Mouse (Mus musculus): ENCODE data around the gene Wdr82. TPM values are rescaled to one million over a fixed set of nuclear protein-coding genes. Genes with fewer than 3 reads are reported as not detected.
A peak's percentile ranks its signal among the peaks of the same experiment; 100 is the strongest.

Gene Wdr82
- total RNA-seq, 2 experiments from 2014 or later, result 72.2 to 81.4 TPM

- DNase-seq, result no peak
- intact Hi-C loops (cut with DNase I), result no loop called here
Measured at GRCm38 (mm10) chr9:106215341-106216125, 44.8 kb downstream of the Wdr82 start.

DNA sequence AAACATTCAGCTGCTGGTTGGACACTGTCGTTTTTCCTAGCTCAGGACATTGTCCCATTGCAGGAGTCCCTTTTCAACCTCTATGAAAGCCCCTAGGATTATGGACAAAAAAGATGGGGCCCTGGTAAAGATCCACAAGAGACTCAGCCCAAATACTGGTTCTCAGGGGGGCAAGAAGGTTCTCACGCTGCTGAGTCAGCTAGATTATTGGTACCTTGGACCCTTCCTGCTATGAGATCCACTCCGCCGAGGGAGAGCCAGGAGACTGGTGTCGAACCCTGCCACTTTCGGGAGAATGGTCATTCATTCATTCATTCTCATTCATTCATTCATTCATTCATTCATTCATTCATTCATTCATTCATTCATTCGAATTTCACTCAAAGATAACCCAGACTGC, 46.2 kb downstream of the Wdr82 start:
- intact Hi-C loops (cut with DNase I), result no loop called here
- DNase-seq, result no peak

- intact Hi-C loops (cut with DNase I), result no loop called here
Measured at GRCm38 (mm10) chr9:106220894-106221523, 50.3 kb downstream of the Wdr82 start.

DNA sequence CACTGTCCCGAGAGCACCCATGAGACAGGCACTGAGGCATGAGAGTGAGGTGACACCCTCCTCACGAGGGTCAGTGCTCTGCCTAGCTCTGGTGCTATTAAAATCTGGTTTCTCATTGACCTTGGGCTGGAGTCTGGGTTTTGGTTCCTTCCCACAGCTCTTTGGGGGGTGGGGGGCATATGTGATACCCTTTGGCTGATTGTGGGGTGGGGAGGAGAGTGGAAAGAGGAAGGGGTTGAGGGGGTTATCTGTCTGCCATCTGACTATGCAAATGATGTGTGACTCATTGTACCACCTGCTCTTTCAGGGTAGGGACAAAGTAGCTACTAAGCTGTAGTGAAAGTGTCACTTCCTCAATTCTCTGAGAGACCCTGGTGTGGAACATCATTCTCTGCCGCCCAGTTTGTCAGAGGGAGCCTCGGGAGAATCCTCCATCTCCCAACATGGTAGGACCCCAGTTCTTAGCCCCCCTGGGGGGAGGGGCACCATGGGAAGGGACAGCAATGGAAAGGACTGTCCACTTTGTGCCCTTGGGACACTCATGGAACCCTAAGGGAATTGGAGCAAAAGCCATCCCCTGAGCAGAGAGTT, 51.6 kb downstream of the Wdr82 start, which contains the start of gene Tlr9:
Gene Tlr9 (plus strand): TSS at position 338 of the 591 bp plus-strand sequence.
- intact Hi-C loops (cut with DNase I), result no loop called here
- DNase-seq, result no peak

More at GRCm38 (mm10) chr9:106220894-106221523, 50.3 kb downstream of the Wdr82 start:
- DNase-seq, result no peak

GRCm38 (mm10) chr9:106222994-106223393, 52.3 kb downstream of the Wdr82 start:
- intact Hi-C loops (cut with DNase I), result no loop called here
- no peak for DNase-seq

DNA sequence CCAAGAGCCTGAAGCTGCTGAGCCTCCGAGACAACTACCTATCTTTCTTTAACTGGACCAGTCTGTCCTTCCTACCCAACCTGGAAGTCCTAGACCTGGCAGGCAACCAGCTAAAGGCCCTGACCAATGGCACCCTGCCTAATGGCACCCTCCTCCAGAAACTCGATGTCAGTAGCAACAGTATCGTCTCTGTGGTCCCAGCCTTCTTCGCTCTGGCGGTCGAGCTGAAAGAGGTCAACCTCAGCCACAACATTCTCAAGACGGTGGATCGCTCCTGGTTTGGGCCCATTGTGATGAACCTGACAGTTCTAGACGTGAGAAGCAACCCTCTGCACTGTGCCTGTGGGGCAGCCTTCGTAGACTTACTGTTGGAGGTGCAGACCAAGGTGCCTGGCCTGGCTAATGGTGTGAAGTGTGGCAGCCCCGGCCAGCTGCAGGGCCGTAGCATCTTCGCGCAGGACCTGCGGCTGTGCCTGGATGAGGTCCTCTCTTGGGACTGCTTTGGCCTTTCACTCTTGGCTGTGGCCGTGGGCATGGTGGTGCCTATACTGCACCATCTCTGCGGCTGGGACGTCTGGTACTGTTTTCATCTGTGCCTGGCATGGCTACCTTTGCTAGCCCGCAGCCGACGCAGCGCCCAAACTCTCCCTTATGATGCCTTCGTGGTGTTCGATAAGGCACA, 54.9 kb downstream of the Wdr82 start:
- no peak for DNase-seq
- intact Hi-C loops (cut with DNase I), result no loop called here

- intact Hi-C loops (cut with DNase I), result no loop called here
- peak; percentile 65 to 68 for DNase-seq
Measured at GRCm38 (mm10) chr9:106226151-106226682, 55.5 kb downstream of the Wdr82 start.

- intact Hi-C loops (cut with DNase I), result loop anchor here (1.0 kb wide), 1 partner anchor 44 kb away; no protein-coding TSS in a partner anchor
- DNase-seq, result no peak
Measured at GRCm38 (mm10) chr9:106227790-106228429, 57.2 kb downstream of the Wdr82 start.

DNA sequence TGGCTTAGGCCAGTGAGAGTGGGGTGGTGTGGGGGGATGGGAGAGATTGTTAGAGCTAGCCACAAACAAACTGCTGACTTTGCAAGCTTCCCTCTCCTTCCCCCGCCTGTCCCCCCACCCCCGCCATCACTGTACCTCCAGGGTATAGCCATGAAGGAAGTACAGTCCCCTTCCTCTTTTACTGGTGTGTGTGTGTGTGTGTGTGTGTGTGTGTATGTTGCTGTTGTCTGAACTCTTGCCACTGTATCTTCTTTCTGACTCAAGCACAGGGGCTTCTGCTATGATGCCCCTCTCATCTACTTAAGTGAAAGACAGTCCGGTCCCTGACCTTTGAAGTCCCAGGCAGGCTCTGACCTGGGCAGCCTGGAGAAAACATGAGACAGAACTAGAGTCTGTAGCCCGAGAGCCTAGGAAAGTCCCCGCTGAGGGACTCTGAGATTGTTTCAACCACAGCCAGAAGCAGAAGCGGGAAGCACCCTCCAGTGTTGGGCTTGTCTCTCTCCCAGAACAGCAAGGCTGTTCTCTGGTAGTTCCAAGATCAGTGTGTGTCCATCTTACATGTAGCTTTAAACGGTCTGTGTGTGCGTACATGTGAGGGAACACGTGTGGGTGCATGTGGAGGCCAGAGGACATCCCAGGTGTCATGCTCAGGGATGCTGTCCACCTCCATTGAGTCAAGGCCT, 59.5 kb downstream of the Wdr82 start:
- DNase-seq, result no peak
- intact Hi-C loops (cut with DNase I), result loop anchor here (5.0 kb wide), 1 partner anchor 47 kb away; no protein-coding TSS in a partner anchor

DNA sequence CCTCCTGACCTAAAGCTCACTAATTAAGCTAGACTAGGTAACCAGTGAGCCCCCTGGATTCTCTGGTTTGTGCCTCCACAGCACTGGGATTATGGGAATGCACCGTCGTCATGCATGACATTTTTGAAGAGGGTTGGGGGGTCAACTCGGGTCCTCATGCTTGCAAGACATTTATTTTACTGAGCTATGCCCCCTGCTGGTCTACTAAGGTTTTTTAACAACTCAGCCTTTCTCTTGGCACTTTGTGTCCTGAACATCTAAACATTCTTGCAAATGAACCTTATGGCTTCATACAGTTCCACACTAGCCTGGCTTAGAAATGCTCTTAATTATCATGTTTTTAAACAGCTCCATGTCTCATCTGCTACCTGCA, 60.0 kb downstream of the Wdr82 start:
- intact Hi-C loops (cut with DNase I), result loop anchor here (5.0 kb wide), 1 partner anchor 47 kb away; no protein-coding TSS in a partner anchor

GRCm38 (mm10) chr9:106231220-106231619, 60.5 kb downstream of the Wdr82 start:
- no peak for DNase-seq
- intact Hi-C loops (cut with DNase I), result loop anchor here (5.0 kb wide), 1 partner anchor 46 kb away; no protein-coding TSS in a partner anchor

More for the DNA sequence above, 60.0 kb downstream of the Wdr82 start:
- DNase-seq, result no peak

- intact Hi-C loops (cut with DNase I), result loop anchor here (5.0 kb wide), 1 partner anchor 45 kb away; no protein-coding TSS in a partner anchor
- no peak for DNase-seq
Measured at GRCm38 (mm10) chr9:106231816-106232215, 61.1 kb downstream of the Wdr82 start.

DNA sequence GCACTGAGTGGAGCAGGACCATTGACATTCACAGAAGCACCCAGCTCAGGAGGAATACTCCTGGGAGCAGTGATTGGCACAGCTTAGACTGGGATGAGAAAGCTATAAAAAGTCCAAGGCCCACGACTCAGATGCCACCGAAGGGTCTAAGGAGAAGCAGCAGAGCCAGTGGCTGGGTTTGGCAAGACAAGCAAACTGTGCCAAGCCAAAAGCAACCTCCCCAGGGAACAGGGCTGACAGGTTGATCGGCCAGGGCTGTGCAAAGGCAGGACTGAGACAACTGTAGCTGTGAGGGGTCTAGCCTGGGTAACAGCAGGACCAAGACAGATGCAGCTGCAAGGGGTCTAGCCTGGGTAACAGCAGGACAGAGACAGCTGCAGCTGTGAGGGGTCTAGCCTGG, 62.2 kb downstream of the Wdr82 start:
- intact Hi-C loops (cut with DNase I), result loop anchor here (5.0 kb wide), 1 partner anchor 44 kb away; no protein-coding TSS in a partner anchor

GRCm38 (mm10) chr9:106233953-106234352, 63.2 kb downstream of the Wdr82 start:
- DNase-seq, result no peak
- intact Hi-C loops (cut with DNase I), result loop anchor here (5.0 kb wide), 1 partner anchor 43 kb away; no protein-coding TSS in a partner anchor

More for the DNA sequence above, 62.2 kb downstream of the Wdr82 start:
- DNase-seq, result no peak

- intact Hi-C loops (cut with DNase I), result no loop called here
- peak; percentile 63 to 64 for DNase-seq
Measured at GRCm38 (mm10) chr9:106235194-106235830, 64.6 kb downstream of the Wdr82 start.

- no peak for DNase-seq
- intact Hi-C loops (cut with DNase I), result no loop called here
Measured at GRCm38 (mm10) chr9:106236156-106236817, 65.6 kb downstream of the Wdr82 start.

GRCm38 (mm10) chr9:106236818-106237211, 66.1 kb downstream of the Wdr82 start:
- intact Hi-C loops (cut with DNase I), result no loop called here

DNA sequence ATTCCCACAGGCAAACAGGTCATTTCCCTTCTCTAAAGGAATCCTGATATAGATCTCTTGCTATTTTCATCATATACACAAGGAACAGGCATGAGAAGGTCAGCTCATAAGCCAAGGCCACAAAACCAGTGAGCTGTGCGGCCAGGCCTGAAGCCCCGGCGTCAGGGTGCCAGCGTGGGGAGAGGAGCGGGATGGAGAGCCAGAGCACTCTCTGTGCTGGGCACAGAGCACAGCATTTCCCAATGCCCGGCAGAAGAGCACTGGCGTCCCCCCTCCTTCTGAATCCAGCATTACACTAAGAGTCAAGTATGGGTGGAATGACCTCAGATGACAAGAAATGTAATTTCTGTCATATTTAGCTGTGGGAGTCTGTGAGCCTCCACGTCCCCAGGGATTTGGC, 66.7 kb downstream of the Wdr82 start:
- no peak for DNase-seq
- intact Hi-C loops (cut with DNase I), result no loop called here

More at GRCm38 (mm10) chr9:106236818-106237211, 66.1 kb downstream of the Wdr82 start:
- no peak for DNase-seq

Data from heart, postnatal 10 days (tissue).